Mouse (Mus musculus) spleen, postnatal 10 days (tissue): ENCODE measurements at regions not wholly inside any gene's neighbourhood (a gene's known extent, or its start where the extent isn't known, plus 50 kb on each side); places are given as distances from the start of the nearest gene placed in this dataset.

Experiments used
- DNase-seq, 2 experiments: peaks; one replicate each; pipeline ENCODE4 v3.0.0; 2021 to 2022; ENCODE audit warnings: low spot score in 2 of 2

DNA sequence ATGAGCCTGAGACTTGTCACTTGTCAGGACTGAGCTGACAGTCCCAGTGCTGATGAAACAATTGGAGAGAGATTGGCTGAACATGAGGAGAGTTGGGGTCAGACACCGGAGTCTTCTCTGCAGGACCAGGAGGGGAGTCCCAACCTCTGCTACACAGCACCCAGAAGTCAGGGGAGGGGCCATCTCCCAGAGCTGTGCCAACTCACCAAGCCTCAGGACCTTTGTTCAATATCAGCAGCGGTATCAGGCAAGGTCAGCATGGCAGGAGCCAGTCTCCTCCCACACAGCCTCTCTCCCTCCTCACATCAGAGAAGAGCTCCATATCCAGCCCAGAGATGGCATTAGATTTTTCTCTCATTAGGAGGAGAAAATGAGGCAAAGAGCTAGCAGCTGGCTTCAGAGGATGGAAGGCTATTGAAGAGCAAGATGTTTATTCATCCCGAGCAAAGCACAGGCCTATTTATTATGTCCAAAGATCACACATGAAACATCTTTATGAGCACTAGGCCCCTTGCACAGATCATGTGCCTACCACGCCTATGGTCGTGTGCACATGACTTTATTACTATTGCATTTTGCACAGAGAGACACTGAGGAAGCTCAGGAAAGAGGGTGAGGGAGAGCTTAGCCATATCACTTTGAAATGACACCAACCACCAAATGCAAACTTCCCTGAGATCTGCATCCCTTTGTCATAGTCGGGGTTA is 532.9 kb downstream of the Tshz3 start:
- no peak for DNase-seq

DNA sequence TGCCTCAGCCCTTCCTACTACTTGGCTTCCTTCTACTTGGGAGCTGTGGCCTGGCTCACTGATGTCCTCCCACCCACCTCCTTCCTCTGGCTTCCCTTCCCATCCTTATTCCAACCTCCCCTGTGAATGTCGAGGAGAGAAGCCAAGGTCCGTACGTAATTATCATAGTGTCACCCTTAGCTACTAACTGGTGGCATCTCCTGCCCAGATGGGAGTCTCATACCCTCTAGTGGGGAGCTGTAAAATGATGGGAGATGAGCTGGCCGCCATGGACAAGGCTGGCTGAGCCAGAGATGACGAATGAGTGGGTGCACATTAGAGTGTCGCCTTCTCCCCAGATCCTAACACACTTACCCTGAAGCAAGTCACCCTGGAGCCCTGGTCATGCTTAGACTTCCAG is 532.6 kb downstream of the Zfp536 start:
- DNase-seq, result no peak

DNA sequence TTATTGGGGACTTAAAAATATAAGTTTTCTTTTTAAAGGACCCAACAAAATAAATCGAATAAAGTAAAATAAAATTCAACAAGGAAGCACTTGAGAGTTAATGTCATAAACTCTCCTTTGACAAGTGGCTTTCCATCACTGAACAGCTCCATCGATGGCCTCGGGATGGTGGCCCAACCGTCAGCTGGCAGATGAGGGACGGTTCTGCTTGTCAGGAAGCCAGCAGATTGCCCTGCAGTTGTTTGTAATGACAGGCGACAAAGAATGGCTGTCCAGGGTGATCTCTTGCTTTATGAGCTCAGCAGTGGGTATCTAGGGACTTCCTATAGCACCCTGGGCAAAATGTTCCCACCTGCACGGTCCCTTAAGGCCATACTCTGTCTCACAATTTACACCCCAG is 531.7 kb downstream of the Zfp536 start:
- DNase-seq, result no peak

DNA sequence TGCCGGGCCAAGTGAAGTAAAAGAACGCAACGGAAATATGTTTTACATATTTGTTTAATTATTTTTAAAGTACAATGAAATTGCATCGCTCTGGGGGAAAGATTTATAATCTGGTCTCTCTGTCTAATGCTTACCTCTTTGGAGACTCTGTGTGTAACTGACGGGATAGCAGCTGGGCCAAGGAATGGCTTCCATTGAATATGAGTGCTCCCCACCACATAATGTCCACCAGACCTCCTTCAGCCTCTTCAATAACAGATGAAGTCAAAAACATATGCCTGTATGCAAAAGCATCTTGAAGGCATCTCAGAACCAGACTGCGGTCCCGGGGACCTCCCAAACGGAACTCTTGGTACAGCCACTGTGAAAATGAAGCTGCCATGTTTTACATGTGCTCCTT is 531.0 kb downstream of the Zfp536 start:
- no peak for DNase-seq

DNA sequence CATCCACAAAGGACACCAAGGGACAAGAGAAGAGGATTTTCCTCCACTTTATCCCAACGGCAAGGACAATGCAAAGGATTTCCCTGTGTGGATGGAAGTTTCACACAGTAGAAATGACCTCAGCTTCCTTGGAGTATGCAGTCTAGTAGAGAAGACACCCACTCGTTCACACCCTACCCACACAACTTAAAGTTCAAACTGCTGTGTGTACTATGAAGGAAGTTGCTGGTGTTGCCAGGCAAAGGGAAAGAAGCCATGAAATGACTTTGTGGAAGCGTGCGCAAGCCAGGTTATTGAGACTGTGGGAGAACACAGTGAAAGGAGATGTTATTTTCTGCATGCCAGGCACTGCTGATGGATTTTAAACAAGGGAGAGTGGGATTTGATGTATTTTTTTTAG is 527.3 kb downstream of the Zfp536 start:
- DNase-seq, result no peak

DNA sequence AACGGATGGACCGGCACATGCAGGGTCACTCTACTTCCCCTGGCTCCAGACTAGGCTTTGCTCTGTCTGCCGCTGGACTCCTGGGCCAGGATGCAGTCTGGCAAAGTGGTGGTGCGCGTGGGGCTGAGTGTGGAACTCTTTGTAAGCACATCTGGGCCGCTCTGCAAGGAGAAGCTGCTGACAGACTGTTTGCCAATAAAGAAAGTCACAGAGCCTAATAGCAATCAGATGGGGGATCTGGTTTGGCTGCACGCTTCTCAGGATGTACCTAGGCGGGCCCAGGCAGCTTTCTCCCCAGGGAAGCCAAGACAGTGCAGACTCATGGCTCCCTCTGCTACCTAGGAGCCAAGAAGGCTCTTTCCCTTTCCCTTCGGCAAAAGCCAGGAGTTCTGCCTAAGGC is 519.0 kb downstream of the Zfp536 start:
- no peak for DNase-seq

DNA sequence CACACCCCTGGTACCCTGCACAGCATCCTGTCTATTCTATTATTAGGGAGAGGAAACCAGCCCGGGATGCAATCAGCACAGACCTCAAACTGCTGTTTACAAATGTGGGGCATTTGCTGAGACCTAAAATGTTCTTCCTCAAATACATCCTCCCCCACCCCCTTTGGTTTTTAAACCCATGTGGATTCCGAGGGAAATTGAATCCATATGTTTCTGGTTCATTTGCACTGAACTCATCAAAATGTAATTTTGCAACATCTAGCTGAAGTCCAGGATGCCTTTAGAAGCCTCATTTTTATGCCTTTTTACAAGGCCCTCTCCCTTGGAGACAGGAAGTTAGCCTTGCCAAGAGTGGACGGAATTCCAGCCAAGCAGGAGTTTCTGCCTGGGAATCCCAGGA is 517.6 kb downstream of the Zfp536 start:
- DNase-seq, result no peak

DNA sequence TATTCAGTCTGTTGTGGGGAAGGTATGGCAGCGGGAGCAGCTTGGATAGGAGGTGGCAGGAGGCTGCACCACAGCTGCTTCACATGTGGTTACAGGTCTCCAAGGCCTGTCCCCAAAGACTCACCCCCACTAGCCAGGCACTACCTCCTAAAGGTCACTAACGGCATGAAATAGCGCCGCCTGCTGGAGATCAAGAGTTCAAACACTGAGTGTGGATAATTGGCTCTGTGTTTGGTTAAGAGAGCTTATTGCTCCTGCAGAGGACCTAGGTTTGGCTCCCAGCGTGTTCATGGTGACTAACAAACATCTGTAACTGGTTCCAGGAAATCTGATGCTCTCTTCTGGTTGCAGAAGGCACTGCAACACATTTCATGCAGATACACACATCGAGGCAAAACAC is 514.1 kb downstream of the Zfp536 start:
- no peak for DNase-seq

DNA sequence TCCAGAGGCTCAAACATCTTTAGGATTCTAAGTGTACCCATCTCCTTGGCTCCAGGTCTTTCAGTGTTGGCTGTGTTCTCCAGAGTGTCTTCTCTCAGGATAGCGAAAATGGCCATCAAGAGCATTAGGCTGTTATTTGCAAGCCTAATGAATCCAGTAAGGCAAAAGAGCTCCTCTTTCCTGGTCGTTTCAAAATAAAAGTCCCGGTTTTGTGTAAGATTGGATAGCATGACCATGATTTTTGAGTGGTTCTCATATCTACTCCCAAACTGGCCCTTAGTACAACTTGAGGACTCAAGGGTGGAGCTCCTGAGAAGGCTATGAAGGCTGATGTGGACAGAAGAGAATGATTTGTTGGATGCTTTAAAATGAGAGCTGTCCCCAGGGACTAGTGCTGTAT is 510.6 kb downstream of the Zfp536 start:
- no peak for DNase-seq

DNA sequence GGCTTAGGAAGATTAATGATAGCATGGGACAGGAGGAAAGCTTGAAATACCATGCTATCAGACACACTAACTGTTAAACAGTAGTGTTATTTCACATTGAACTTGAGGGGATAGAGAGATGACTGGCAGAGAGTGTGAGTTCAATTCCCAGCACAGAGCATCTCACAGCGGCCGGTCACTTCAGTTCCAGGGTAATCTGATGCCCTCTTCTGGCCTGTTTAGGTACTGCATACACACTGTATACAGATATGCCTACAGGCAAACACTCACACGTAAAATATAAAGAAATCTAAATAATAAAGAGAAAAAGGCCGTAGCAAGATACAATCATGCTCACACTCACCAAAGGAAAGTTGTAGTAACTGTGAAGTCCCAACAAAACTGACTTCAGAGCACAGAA is 506.0 kb downstream of the Zfp536 start:
- DNase-seq, result no peak

DNA sequence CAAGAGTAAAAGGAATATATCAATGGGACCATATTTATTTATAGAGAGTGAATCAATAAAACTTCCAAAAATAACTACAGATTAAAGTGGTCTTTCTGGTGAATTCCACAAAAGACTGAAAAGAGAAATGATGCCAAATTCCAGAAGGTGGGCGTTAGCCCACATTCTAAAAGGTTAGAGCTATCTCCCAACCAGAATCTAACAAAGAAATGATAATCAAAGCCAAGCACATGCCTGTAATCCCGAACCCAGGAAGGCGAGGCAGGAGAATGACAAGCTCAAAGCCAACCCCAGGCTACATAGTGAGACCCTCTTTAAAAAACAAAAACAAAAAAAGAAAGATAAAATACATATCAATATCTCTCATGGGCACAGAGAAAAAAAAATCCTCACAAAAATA is 502.6 kb downstream of the Zfp536 start:
- DNase-seq, result no peak

DNA sequence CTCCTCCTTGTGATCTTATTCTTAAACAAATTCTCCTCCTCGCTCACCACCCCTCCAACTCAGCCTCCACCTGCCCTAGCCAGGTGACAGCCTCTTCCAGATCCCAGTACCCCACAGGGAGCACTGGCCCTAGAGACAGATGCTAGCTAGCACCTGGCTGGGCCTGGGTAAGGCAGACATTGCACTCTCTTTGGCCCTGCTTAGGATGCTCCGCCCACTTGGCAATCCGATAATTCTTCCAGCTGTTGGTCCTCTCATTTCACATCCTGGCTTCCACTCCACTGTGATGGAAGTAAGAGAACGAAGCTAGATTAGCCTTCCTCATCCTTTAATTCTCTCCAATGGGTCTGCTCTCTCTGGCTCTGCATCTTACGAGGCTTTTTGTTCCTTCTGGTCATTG is 483.4 kb downstream of the Zfp536 start:
- DNase-seq, result no peak

DNA sequence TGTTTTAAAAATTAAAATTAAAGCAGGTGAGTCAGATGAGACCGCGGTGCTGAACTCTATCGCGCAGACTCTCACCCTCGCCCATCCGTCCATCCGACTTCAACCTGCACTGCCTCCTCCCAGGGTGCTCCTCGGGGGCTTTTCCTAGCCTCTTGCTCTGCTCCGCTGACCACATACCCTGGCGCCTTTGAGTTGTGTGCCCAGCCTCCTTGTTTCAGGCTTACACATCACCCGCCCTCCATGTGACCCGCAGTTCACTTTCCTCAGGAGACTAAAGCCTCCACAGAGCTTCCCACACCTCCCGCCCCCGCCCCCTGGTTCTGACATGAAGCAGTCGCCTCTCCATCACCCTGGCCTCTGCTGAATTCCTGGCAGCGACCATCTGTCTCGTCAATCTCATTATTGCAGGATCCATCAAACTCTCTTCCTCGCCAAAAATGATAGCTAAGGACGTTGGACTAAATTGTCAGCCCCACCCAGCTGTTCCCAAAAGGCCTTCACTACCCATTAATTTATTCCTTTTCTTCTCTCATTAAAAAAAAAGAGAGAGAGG is 482.9 kb downstream of the Zfp536 start:
- DNase-seq, result no peak

DNA sequence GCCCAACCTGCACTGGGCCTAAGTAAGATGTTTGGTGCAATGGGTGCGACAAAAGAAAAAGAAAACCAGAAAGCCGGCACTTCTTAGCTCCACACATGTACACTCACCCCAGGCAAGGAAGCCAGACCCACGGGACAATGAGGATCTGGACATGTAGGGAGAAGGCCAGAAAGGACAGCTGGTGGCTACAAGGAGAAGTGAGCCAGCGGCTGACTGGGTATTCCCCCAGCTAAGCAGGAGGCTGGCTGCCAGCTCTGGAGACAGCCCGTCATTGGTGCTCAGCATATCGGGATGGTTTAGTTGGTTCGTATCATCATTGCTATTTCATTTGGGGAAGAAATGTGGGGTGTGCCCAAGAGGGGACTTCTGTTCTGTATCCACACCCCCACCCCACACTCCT is 481.7 kb downstream of the Zfp536 start:
- no peak for DNase-seq

DNA sequence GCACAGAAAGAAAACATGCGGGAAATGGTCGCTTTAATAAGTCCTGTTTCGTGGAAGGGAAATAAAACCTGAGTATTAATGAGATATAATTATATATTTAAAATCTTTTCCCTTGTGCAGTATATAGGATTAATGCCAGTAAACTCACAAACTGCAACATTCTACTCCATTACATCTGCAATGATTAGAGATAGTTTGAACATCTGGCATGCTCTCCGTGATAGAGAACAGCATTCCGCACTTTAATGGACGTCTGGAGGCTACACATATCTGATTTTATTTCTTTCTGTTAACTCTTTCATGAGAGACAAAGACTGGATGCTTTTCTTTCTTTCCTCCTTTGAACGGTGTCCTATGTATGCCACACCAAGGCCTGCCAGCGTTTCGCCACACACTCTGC is 480.9 kb downstream of the Zfp536 start:
- no peak for DNase-seq

DNA sequence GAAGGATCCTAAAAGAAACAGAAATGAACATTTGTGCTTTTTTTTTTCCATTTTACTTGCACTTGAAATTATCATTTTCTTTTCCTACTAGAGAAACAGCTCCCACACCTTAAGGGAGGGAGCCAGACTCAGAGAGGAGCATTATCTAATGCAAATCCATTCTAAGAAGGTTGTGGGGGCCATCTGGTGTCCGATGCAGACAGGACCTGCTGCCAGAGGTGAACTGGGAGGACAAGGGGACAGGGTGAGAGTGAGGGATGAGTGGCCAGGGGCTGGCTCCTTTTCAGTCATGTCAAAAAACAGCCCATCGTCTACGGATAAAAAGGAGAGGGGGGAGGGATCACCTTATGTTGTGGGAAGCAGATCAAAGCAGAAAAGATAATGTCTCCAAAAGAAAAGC is 474.6 kb downstream of the Zfp536 start:
- DNase-seq, result no peak

DNA sequence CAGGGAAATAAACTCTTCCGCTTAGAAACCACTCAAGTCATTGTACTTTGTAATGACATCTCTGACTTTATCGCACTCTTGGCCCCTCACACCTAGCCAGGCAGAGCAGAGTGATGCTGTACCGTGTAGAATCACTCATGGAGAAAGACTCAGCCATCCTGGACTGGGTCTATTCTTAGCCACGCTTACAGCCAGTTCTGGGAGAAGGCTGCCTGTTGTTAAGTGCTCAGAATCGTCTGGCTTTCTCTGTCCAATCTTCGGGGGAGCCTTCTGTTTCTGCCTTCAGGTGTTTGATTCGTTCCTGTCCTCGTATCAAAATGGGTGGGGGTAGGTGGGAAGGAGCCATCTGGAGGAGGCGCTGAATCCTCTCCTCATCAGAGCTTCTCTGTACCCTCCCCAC is 468.0 kb downstream of the Zfp536 start:
- no peak for DNase-seq

DNA sequence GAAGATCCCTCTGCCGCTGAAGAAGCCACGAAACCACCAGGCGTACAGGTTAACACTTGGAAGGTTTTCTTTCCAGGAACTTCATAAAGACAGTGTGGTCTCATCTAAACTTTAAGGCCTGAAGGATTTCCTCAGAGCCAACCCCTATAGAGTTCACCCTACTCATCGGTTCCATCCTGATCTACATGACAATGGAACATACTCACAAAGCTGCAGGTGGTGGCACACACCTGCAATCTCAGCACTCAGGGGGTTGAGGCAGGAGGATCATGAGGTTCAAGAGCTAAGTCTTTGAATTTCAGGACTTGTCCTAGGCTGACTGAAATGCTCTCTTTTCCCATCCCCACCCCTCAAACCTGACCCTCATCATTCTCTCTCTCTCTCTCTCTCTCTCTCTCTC is 466.2 kb downstream of the Zfp536 start:
- DNase-seq, result no peak

DNA sequence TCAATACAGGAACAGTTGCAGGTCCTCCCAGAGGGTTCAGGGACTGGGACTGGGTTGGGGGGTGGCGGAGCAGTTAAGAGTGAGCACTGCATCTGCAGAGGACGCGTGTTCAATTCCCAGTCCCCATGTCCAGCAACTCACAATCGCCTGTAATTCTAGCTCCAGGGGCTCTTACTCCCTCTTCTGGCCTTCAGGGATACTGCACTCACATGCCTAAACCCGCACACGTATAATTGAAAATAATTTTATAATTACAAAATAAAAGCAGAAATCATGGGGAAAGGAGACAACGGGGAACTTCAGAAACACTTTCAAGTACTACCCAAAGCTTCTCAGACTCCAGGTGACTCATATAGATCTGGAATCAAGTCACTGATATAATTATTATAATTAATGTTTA is 448.8 kb downstream of the Zfp536 start:
- DNase-seq, result no peak

DNA sequence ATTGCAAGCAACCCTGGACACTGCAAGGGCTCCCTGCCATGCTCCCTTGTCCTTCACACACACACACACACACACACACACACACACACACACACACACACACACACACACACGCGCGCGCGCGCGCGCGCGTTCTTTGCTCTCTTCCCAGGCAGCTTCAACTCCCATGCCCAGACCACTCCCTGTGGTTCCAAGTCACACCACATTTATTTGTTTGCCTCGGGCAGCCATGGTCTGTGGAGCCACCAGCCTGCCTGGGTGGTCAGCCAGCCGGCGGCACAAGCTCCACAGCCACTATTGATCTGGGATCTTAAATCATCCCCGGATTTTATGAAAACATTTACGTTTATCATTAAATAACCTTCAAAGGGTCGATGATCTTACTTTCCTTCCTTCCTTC is 440.0 kb downstream of the Zfp536 start:
- no peak for DNase-seq

DNA sequence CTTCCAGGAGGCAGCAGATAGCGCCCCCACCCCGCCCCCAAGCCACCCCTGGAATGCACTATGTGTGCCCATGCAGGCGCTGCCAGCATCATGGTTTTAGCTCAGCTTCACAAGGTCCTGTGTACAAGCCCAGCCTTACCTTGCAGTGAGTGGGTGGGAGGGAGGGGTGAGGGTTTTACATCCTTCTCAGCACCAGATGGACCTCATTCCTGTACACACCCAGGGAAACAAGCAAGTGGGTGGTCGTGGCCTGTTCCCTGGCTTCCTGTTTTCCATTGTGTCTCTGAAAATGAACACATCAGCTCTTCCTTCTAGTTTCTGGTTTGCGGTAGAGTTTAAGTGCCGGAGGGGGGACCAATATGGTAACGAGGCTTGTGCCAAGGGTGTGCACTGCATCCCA is 438.2 kb downstream of the Zfp536 start:
- no peak for DNase-seq

DNA sequence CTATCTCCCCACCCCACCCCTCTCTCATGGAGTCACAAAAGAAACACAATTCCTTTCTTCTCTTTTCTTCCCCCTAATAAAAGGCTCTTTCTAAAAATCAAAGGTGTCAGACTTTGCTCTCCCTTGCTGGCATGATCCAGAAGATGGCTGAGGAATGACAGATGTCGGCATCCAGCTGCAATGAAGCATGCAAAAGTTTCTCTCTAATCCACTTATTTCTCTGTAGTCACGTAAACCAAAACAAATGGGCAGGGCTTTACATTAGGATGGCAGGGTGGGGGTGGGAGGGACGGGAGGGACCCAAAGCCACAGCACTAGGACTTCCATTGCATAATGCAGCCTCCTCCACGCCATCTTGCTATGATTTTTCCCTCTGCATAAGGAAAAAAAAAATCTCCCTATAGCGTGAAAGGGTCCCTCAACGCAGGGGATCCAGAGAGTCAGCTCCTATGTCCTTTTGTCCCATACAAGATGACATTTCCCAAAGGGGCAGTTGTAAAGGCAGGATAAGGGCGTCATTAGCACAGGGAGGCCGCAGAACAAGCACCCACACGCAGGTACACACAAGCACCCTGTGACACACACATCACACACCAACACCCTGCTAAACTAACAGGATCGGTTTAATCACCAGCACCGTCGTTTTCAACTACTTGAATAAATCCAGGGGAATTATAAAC is 437.1 kb downstream of the Zfp536 start:
- DNase-seq, result no peak

DNA sequence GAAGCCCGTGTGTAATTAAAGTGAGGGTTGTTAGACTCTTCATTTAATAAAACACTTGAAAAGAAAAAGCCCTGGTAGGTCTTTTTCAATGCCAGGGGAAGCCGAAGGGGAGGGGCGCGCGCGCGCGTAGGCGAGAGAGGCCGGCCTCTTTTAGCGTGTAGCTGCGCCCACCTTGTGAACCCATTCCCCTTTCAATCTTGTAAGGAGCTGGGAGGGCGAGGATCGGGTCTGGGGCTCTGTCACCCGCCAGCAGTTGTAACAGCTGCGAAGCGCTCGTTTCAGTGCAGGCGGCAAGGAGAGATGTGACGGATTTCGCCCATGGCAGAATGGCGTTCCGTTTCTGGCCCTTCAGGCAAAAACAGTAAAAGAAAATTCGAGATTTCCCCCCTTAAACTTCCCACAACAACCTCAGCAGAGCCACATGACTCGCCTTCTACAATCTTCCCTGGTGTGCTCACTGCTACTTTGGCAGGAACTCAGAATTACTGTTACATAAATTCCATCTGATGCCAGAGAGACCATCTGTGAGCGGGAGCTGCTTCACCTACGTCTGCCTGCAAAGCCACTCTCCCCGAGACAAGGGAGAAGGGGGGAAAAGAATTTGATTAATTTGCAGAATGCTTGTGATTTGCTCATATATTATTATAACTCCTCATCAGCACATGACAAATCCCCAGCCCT is 436.4 kb downstream of the Zfp536 start:
- DNase-seq, result no peak
